Mouse (Mus musculus): ENCODE data around the gene Slc17a1.

The Slc17a1 gene

DNA sequence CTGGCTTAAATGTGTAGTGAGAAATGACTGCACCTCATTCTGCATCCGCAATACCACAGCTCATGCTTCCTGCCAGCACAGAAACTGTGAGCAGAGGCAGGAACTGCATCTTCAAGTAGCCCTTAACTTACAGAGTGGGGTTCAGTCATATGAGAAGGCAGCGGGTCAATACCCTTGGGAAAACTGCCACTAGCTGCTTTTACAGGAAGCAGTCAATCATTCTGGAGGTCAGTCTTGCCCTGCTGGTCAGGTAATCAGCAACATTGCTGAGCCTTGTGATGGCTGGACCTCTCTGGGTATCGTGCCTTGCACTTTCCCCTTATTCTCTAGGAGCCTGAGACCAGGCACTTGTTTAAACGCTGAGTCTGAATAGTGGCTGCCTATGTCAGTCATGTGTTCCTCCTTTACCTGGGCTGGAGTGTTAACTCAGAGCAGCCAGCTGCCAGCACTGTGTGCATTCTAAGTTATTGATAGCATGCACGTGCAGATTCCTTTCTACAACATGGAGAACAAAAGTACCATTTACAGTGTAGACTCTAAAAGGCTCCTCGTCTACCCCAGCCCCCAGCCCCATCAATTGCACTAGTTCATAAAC, 21.6 kb downstream of the Slc17a1 start:
- DNase-seq (ENCODE audit: low spot score in 2 of 2), result no peak

DNA sequence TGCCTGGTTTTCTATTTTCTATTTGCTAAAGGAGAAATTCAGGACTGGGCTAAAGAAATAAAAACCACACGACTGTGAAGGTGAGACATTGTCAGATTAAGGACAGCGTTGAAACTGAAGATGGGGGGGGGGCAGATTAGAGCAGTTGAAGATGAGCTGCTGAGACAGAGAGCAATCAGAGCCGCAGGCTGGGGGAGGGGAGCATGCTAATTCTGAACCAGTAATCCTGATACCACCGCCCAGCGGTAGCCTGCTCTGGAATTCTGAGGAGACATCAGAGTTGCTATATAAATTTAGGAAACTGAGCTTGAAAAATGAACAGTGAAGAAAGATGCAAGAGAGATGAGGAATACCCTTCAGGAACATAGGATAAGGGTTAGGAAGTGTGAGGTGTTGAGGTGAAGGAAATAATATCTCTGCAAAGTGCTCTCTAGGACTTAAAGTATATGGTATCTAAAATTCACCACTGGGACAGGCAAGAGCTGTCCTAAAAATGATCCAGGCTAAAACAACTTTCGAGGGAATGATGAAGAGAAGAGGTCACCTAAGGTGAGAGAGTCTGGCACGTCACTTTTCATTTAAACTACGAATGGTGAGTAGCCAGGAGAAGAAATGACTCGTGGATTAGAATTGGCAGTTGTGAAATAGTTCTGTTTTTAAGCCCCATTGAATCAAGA, 25.2 kb downstream of the Slc17a1 start:
- DNase-seq (ENCODE audit: low spot score in 2 of 2), result no peak

GRCm38 (mm10) chr13:23893269-23893593, 25.7 kb downstream of the Slc17a1 start:
- DNase-seq (ENCODE audit: low spot score in 2 of 2), result no peak

DNA sequence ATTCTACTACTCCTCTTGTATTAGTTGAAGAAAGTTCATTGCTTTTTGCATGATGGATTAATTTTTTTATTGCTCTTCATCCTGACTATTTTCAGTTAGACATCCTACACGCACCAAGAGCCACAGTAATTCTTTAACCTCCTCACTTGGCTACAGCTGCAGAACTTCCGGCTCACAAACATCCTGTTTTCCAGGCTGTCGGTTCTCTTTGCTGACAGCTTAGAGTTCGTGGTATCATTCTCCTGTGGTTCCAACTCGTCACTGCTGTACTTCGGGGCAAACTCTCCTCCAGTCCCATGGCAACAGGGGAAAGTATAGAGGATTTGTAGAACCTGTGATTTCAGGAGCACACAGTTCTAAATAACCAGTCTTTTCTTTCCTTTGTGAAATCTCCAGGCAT, 30.7 kb downstream of the Slc17a1 start:
- DNase-seq (ENCODE audit: low spot score in 2 of 2), result no peak

DNA sequence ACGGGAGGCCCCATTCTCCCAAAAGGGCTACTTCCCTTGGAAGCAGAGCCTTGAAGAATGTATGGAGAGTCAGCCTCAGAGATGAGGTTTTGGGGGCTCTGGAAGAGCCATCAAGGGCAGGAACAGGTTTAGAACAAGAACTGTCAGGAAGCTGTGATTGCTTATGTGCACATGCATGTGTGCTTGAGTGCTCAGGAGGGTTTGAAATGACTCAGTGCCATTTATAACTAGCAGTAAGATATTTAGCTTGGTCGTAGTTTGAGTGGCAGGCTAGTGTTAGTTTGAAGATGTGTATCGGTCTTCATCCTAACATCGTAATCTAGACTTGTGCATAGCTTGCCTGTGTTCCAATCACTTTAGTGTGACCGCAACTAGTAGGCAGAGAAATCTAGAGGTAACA, 39.4 kb downstream of the Slc17a1 start:
- DNase-seq (ENCODE audit: low spot score in 2 of 2), result no peak

DNA sequence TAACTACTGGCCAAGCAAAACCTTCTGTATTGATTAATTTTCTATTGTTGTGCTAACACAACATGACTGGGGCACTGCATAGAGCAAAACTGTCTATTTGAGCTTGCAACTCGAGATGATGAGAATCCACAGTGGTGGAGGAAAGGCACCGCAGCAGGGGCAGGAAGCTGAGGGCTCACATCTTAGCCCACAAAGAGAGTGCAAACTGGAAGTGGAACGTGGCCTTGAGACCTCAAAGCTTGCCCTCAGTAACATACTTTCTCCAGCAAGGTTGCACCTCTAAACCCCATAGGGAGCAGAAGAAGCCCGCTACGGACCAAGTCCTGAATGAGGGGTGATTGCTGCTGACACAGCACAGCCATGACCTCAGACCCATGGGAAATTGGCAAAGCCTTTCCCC, 42.6 kb downstream of the Slc17a1 start:
- DNase-seq (ENCODE audit: low spot score in 2 of 2), result no peak

- DNase-seq (ENCODE audit: low spot score in 2 of 2), result no peak
These were observed 43.8 kb downstream of the Slc17a1 start for GRCm38 (mm10) chr13:23911335-23911734.

DNA sequence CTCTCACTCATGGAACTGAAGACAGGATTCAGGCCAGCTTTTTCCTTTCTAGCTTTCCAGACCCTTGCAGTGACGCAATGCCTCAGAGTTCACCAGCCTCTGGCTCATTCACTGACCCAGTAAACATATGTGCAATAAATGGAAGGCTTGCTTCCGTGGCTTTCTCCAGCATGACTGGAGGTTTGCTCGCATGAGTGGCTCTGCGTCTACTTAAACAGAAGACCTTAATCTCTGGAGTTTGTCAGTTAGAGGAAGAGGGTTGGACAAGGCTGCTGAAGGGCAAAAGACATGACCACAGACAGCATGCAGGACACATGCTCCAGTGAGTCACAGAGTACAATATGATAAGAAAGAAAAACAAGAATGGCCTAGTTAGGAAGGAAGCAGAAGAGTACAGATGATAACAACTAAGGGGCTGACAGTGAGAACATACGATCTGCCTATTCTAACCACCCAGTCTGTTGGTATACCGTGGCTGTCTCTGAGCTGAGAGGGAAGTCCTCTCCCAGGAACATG, 46.3 kb downstream of the Slc17a1 start:
- no peak for DNase-seq (ENCODE audit: low spot score in 2 of 2)

DNA sequence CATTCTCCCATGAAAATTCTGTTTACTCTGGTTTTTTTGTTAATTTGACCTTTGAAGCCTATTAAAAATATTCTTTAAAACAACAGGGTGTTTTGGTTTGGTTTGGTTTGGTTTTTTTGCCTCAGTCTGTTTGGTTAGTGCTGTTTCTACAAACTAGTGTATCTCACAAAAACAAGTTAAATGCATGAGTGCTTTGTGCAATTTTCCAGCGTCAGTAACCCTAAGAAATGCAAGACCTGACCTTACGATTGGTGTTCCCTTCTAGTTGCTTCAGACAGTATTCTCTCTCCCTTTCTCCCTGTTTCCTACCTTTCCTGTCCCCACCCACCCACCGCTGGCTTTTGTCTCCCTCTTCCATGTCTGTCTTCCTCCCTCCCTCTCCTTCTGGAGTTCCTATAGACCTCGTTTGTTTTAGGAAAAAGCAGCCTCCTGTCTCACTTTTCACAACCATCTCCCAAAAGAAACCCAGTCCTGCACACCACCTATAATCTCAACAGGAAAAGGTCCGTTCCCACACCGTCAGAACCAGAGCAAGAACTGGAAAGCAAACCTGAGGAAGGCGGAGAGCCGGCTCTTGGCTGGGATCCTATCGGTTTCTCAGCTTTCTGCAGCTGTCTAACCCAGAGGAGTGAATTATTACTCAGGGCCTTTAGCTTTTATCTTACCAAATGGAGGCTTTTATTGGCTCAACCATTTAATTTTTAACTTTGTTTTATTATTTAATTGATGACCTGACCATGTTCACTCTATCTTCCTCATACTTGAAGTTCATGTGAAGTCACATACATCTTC, 47.0 kb downstream of the Slc17a1 start, which contains the start of gene Slc17a4:
Gene Slc17a4, minus strand, starts transcription at position 634 of the 792 bp plus-strand sequence.
- DNase-seq (ENCODE audit: low spot score in 2 of 2), result no peak

DNA sequence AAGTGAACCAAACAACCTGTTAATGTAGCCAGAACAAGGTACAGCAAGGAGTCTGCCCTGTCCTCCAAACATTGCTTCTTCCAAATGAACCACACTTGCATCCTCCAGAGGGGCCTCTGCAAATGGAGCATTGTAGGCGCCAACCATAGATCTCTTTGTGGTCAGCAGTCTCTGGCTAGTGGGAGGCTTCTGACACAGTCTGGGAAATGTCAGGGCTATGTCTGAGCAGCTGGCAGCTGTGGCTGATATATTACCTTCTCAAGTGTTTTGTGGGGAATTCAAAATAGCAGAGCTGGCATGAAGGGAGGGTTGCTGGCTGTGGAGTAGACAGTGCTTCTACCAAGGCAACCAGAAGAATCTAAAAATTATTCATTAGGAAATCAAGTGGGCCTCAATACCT, 48.6 kb downstream of the Slc17a1 start:
- no peak for DNase-seq (ENCODE audit: low spot score in 2 of 2)

GRCm38 (mm10) chr13:23917674-23918073, 50.1 kb downstream of the Slc17a1 start:
- no peak for DNase-seq (ENCODE audit: low spot score in 2 of 2)

- no peak for DNase-seq (ENCODE audit: low spot score in 2 of 2)
These were observed 58.2 kb downstream of the Slc17a1 start for GRCm38 (mm10) chr13:23925792-23926191.

DNA sequence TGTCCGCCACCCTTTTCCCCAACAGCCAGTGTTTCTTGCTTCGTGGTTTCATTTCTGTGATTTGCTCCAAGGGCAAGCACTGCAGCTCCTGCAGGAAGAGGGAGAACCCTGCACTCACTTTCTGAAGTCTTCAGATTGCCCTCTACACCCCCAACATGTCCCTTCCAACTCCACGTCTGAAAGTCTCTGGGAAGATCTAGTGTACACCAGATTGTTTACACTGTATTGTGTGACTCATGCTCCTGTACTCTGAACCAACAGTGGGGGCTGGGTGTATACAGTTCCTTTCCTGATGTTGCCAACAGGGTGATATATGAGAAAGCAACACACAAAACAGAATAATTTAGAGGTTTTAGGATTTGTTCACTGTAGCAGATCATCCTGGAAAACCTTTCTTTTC, 61.1 kb downstream of the Slc17a1 start:
- DNase-seq (ENCODE audit: low spot score in 2 of 2), result no peak

- no peak for DNase-seq (ENCODE audit: low spot score in 2 of 2)
These were observed 62.9 kb downstream of the Slc17a1 start for GRCm38 (mm10) chr13:23930461-23930860.

DNA sequence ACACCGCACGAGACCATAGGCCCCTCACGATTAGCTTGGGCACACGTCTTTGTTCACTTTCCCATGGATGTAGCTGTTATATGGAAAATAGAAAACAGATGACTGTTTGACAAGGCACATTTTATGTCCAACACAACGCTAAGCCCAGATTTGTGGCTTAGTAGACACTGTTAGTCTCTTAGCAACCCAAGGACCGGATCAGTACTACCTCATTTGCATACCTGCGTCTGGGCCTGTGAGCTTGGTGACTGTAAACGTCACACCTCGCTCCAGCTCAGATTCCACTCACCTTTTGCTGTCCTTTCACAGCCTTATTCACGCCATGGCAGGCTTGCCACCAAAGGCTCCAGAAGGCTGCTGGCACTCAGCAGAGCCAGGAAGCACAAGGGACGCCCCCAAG, 63.4 kb downstream of the Slc17a1 start:
- DNase-seq (ENCODE audit: low spot score in 2 of 2), result no peak

- no peak for DNase-seq (ENCODE audit: low spot score in 2 of 2)
These were observed 66.1 kb downstream of the Slc17a1 start, which contains the start of gene Hist1h2ba for GRCm38 (mm10) chr13:23933421-23934210. Hist1h2ba (minus strand) TSS chr13:23934156.

DNA sequence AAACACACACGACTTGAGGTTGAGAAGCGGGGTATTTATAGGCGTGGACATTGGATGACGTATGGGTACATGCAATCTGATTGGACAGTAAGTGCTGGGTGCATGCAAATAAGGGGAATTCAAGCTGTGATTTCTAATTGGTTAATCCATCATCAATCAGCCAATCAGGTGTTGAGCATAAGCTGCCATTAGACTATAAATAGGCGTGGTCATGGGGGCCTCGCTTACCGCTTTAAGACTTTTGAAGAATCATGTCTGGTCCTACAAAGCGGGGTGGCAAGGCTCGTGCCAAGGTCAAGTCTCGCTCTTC, 66.6 kb downstream of the Slc17a1 start, which contains the start of gene Hist1h2aa:
Gene Hist1h2aa, plus strand, starts transcription at position 252 of the 310 bp plus-strand sequence.
- no peak for DNase-seq (ENCODE audit: low spot score in 2 of 2)

GRCm38 (mm10) chr13:23938699-23939098, 71.1 kb downstream of the Slc17a1 start:
- DNase-seq (ENCODE audit: low spot score in 2 of 2), result no peak

- no peak for DNase-seq (ENCODE audit: low spot score in 2 of 2)
These were observed 72.7 kb downstream of the Slc17a1 start for GRCm38 (mm10) chr13:23940291-23940690.

DNA sequence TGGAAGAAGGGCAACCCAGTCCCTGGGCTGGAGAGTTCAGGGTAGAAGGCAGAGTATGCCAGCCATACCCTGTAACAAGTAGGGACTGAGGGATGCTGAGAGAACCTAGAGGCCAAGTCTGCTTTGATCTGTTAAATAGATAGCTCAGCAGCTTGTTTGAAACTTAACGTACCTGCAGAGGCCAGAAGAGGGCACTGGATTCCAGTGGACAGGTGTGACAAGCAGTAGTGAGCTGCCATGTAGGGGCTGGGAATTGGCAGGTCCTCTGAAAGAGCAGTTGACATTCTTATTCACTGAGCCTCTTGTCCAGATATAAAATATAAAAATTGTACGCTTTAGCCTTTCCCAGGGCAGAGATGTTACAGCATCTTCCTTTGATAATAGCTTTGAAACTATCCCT, 75.3 kb downstream of the Slc17a1 start:
- no peak for DNase-seq (ENCODE audit: low spot score in 2 of 2)
